Mouse (Mus musculus): ENCODE measurements at regions not wholly inside any gene's neighbourhood (a gene's known extent, or its start where the extent isn't known, plus 50 kb on each side); places are given as distances from the start of the nearest gene placed in this dataset.

DNA sequence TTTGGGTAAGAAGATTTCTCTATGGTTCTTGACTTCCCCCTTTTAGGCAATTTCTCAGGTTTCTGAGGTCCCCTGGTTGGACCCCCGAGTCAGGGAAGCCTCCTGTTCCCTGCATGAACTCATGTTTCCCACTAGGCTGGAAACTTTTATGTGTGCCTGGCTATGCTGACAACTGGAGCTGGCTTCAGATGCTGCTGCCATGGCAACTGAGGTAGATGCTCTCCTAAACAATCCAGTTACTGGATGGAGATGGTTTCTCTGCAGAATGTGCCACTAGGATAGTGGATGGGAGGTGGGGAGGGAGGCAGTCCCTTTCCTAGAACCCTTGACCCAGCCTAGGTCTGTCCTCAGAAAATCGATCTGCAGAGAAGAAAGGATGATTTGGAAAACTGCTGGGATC is 79.4 kb upstream of the Ccnd1 start:
- Histone ChIP-seq H3K9me3 (ENCODE audit: control insufficient read depth, low read length) (no peaks in the 10 kb centered on the region), H3K4me2 (ENCODE audit: low read depth, low read length) (no peak overlapping the region), H3K4me1 (ENCODE audit: control insufficient read depth, insufficient read depth, low read length) (peaks cover 4% of the 10 kb centered on the region; the same call in 1 of the 2 replicates), H3K27ac (ENCODE audit: low read depth, low read length) (no peak overlapping the region), H3K9ac (replicated peaks; ENCODE audit: low read depth, low read length) (no peak overlapping the region), H3K27me3 (ENCODE audit: control insufficient read depth, insufficient read depth, low read length) (no peaks in the 10 kb centered on the region), H3K4me3 (ENCODE audit: low read depth, low read length) (no peak overlapping the region), H3K36me3 (ENCODE audit: control insufficient read depth, insufficient read depth, low read length) (no peaks in the 10 kb centered on the region)
- ATAC-seq (ENCODE audit: low read depth) = no peak
- 70% methylated on average over 2 of the region's 2 CpGs for WGBS

- Histone ChIP-seq H3K36me3 (ENCODE audit: control insufficient read depth, insufficient read depth, low read length) (no peaks in the 10 kb centered on the region), H3K27ac (ENCODE audit: low read depth, low read length) (no peak overlapping the region), H3K9ac (replicated peaks; ENCODE audit: low read depth, low read length) (no peak overlapping the region), H3K4me3 (ENCODE audit: low read depth, low read length) (no peak overlapping the region), H3K4me2 (ENCODE audit: low read depth, low read length) (no peak overlapping the region), H3K27me3 (ENCODE audit: control insufficient read depth, insufficient read depth, low read length) (no peaks in the 10 kb centered on the region), H3K9me3 (ENCODE audit: control insufficient read depth, low read length) (no peaks in the 10 kb centered on the region), H3K4me1 (ENCODE audit: control insufficient read depth, insufficient read depth, low read length) (peaks cover 4% of the 10 kb centered on the region; the same call in 1 of the 2 replicates)
- WGBS = 92% methylated on average over 3 of the region's 3 CpGs
- no peak for ATAC-seq (ENCODE audit: low read depth)
These were observed 78.4 kb upstream of the Ccnd1 start for GRCm38 (mm10) chr7:145018149-145018548.

DNA sequence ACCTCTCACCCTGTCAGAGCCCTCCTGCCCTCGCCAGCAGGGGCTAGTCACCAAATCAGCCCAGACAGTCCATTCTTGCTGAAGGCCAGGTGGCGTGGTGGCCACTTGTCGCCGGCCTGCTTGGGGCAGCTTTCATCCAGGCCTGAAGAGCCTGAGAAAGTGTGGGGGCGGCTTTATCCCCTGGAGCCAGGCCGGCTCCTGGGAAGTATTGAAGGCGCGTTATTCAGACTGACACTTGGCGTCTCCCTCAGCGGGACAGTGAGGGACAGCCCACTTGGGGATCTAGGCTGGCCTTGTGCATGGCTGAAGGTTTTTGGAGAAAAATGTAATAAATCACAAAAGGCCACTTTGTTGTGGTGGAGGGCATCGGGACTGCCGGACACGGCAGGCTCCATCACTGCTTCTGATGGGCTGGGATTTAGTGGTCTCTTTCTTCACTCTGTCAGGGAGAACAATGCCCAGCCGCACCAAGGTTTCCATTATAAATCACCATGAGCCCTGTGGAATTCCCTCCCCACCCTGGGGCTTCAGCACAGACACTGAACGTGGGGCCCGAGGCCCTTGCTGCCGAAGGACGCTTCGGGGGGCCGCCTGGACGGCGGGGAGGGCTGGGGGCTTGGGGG is 75.8 kb upstream of the Ccnd1 start:
- Histone ChIP-seq H3K9me3 (ENCODE audit: control insufficient read depth, low read length) (no peaks in the 10 kb centered on the region), H3K9ac (replicated peaks; ENCODE audit: low read depth, low read length) (no peak overlapping the region), H3K4me1 (ENCODE audit: control insufficient read depth, insufficient read depth, low read length) (peaks cover 4% of the 10 kb centered on the region; the same call in 1 of the 2 replicates), H3K4me2 (ENCODE audit: low read depth, low read length) (no peak overlapping the region), H3K27me3 (ENCODE audit: control insufficient read depth, insufficient read depth, low read length) (no peaks in the 10 kb centered on the region), H3K4me3 (ENCODE audit: low read depth, low read length) (no peak overlapping the region), H3K27ac (ENCODE audit: low read depth, low read length) (no peak overlapping the region), H3K36me3 (ENCODE audit: control insufficient read depth, insufficient read depth, low read length) (no peaks in the 10 kb centered on the region)
- WGBS = 11% methylated on average over 22 of the region's 22 CpGs
- ATAC-seq (ENCODE audit: low read depth) = no peak

GRCm38 (mm10) chr7:145010757-145011156 is 71.0 kb upstream of the Ccnd1 start:
- ATAC-seq (ENCODE audit: low read depth) = no peak
- no peaks in the 10 kb centered on the region for H3K9me3 ChIP-seq (ENCODE audit: control insufficient read depth, low read length)
- H3K27me3 ChIP-seq (ENCODE audit: control insufficient read depth, insufficient read depth, low read length) = no peaks in the 10 kb centered on the region
- peaks cover 1% of the 10 kb centered on the region; the same call in 1 of the 2 replicates for H3K4me1 ChIP-seq (ENCODE audit: control insufficient read depth, insufficient read depth, low read length)
- 39% methylated on average over 4 of the region's 4 CpGs for WGBS
- H3K27ac ChIP-seq (ENCODE audit: low read depth, low read length) = no peak overlapping the region
- H3K9ac ChIP-seq (replicated peaks; ENCODE audit: low read depth, low read length) = no peak overlapping the region
- H3K36me3 ChIP-seq (ENCODE audit: control insufficient read depth, insufficient read depth, low read length) = no peaks in the 10 kb centered on the region
- H3K4me2 ChIP-seq (ENCODE audit: low read depth, low read length) = no peak overlapping the region
- H3K4me3 ChIP-seq (ENCODE audit: low read depth, low read length) = no peak overlapping the region

GRCm38 (mm10) chr7:145010004-145010403 is 70.3 kb upstream of the Ccnd1 start:
- H3K27ac ChIP-seq (ENCODE audit: low read depth, low read length) = no peak overlapping the region
- H3K36me3 ChIP-seq (ENCODE audit: control insufficient read depth, insufficient read depth, low read length) = no peaks in the 10 kb centered on the region
- no peaks in the 10 kb centered on the region for H3K4me1 ChIP-seq (ENCODE audit: control insufficient read depth, insufficient read depth, low read length)
- H3K4me3 ChIP-seq (ENCODE audit: low read depth, low read length) = no peak overlapping the region
- 68% methylated on average over 3 of the region's 3 CpGs for WGBS
- no peak overlapping the region for H3K9ac ChIP-seq (replicated peaks; ENCODE audit: low read depth, low read length)
- no peak for ATAC-seq (ENCODE audit: low read depth)
- no peaks in the 10 kb centered on the region for H3K9me3 ChIP-seq (ENCODE audit: control insufficient read depth, low read length)
- H3K27me3 ChIP-seq (ENCODE audit: control insufficient read depth, insufficient read depth, low read length) = no peaks in the 10 kb centered on the region
- no peak overlapping the region for H3K4me2 ChIP-seq (ENCODE audit: low read depth, low read length)

DNA sequence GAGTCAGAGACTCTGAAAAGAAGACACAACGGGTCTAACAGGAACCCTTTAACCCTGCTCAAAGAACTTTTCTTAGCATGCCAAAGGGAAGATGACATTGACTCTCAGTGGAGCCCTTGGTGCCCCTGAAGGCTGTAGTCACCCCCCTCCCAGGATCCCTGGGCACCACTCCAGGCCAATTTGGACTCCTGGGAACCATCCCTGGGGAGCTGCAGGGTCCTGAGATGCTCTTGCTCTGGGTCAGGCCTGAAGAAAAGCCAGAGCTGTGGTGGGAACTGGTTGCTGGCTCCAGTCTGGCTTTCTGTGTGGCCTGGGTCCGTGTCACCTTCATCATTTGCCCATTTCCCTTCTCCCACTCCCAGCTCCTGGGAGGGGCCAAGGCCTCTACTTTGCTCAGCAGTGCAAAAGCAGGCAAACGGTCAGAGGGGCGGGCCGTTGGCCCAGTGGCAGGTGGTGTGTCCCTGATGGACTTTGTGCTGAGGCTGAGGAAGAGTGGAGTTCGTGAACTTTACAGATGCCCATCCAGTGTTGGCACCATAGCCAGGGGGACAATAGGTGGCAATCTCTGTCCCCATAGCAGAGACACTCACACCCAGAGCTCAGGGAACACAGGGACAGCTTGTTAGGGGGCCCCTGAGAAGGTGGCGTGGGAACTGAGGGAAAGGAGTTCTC is 69.1 kb upstream of the Ccnd1 start:
- Histone ChIP-seq H3K9me3 (ENCODE audit: control insufficient read depth, low read length) (no peaks in the 10 kb centered on the region), H3K4me1 (ENCODE audit: control insufficient read depth, insufficient read depth, low read length) (no peaks in the 10 kb centered on the region), H3K4me3 (ENCODE audit: low read depth, low read length) (no peak overlapping the region), H3K27ac (ENCODE audit: low read depth, low read length) (no peak overlapping the region), H3K27me3 (ENCODE audit: control insufficient read depth, insufficient read depth, low read length) (no peaks in the 10 kb centered on the region), H3K36me3 (ENCODE audit: control insufficient read depth, insufficient read depth, low read length) (no peaks in the 10 kb centered on the region), H3K4me2 (ENCODE audit: low read depth, low read length) (no peak overlapping the region), H3K9ac (replicated peaks; ENCODE audit: low read depth, low read length) (no peak overlapping the region)
- no peak for ATAC-seq (ENCODE audit: low read depth)
- WGBS = 75% methylated on average over 7 of the region's 7 CpGs

- H3K27ac ChIP-seq (ENCODE audit: low read depth, low read length) = no peak overlapping the region
- H3K4me1 ChIP-seq (ENCODE audit: control insufficient read depth, insufficient read depth, low read length) = no peaks in the 10 kb centered on the region
- no peaks in the 10 kb centered on the region for H3K9me3 ChIP-seq (ENCODE audit: control insufficient read depth, low read length)
- no peaks in the 10 kb centered on the region for H3K36me3 ChIP-seq (ENCODE audit: control insufficient read depth, insufficient read depth, low read length)
- H3K9ac ChIP-seq (replicated peaks; ENCODE audit: low read depth, low read length) = no peak overlapping the region
- no peak overlapping the region for H3K4me3 ChIP-seq (ENCODE audit: low read depth, low read length)
- no peak for ATAC-seq (ENCODE audit: low read depth)
- 80% methylated on average over 2 of the region's 2 CpGs for WGBS
- no peaks in the 10 kb centered on the region for H3K27me3 ChIP-seq (ENCODE audit: control insufficient read depth, insufficient read depth, low read length)
- no peak overlapping the region for H3K4me2 ChIP-seq (ENCODE audit: low read depth, low read length)
These were observed 67.5 kb upstream of the Ccnd1 start for GRCm38 (mm10) chr7:145007216-145007615.

DNA sequence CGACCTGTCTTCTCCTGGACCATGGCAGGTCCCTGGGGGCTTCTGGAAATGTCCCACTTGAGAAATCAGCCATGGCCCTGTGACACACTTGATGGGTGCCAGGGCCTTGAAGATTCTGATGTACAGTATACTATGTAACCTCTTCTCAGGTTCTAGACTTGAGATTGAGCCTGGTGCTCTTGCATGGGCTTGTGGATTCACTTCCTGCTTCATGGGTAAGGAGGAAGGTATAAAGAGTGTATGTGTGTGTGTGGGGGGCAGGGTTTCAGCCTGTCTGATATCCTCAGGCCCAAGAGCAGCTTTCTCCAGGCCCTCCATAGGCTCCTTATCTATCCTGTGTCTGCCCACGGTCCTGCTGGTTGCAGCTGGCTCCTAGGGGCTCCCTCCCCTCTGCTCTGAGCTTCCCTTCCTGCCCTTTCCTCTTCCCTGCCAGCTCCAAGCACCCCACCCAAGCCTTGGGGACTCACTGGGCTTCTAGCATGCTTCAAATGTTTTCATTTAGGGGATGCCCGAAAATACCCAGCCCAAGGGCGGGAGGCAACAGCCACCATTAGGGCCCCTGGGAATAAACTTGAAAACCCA is 61.9 kb upstream of the Ccnd1 start:
- Histone ChIP-seq H3K9ac (replicated peaks; ENCODE audit: low read depth, low read length) (no peak overlapping the region), H3K27ac (ENCODE audit: low read depth, low read length) (no peak overlapping the region), H3K4me3 (ENCODE audit: low read depth, low read length) (no peak overlapping the region), H3K36me3 (ENCODE audit: control insufficient read depth, insufficient read depth, low read length) (no peaks in the 10 kb centered on the region), H3K4me2 (ENCODE audit: low read depth, low read length) (no peak overlapping the region), H3K9me3 (ENCODE audit: control insufficient read depth, low read length) (no peaks in the 10 kb centered on the region), H3K4me1 (ENCODE audit: control insufficient read depth, insufficient read depth, low read length) (no peaks in the 10 kb centered on the region), H3K27me3 (ENCODE audit: control insufficient read depth, insufficient read depth, low read length) (no peaks in the 10 kb centered on the region)
- no peak for ATAC-seq (ENCODE audit: low read depth)
- 79% methylated on average over 4 of the region's 4 CpGs for WGBS

DNA sequence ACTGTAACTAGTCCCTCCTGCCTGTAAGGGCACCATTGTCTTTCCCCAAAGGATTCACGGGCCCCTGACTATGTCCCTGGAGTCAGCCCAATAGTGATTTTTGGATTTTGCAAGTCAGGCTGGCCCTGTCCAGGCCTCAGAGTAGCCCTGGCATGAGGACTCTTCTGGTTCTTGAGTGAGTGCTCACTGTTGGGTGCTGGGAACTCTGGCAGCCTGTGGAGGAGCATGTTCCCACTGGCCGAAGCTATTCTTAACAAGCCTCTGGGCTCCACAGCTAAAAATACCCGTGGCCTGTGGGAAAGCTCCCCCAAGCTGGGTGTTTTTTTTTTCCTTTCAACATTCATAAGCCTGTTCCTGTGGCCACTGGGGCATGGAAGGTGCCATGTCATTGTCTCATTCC is 60.0 kb upstream of the Ccnd1 start:
- Histone ChIP-seq H3K4me1 (ENCODE audit: control insufficient read depth, insufficient read depth, low read length) (no peaks in the 10 kb centered on the region), H3K27me3 (ENCODE audit: control insufficient read depth, insufficient read depth, low read length) (no peaks in the 10 kb centered on the region), H3K4me3 (ENCODE audit: low read depth, low read length) (no peak overlapping the region), H3K4me2 (ENCODE audit: low read depth, low read length) (no peak overlapping the region), H3K9ac (replicated peaks; ENCODE audit: low read depth, low read length) (no peak overlapping the region), H3K36me3 (ENCODE audit: control insufficient read depth, insufficient read depth, low read length) (no peaks in the 10 kb centered on the region), H3K27ac (ENCODE audit: low read depth, low read length) (no peak overlapping the region), H3K9me3 (ENCODE audit: control insufficient read depth, low read length) (no peaks in the 10 kb centered on the region)
- WGBS = 77% methylated on average over 3 of the region's 3 CpGs
- no peak for ATAC-seq (ENCODE audit: low read depth)
